Mouse (Mus musculus): ENCODE measurements at regions not wholly inside any gene's neighbourhood (a gene's known extent, or its start where the extent isn't known, plus 50 kb on each side); places are given as distances from the start of the nearest gene placed in this dataset.
A peak's percentile ranks its signal among the peaks of the same experiment; 100 is the strongest.

GRCm38 (mm10) chr1:167929729-167930341 is 240.8 kb downstream of the Lmx1a start:
- H3K27me3 ChIP-seq (ENCODE audit: control insufficient read depth, insufficient read depth, low read length) = no peaks in the 10 kb centered on the region
- peak in 1 of 2 experiments; percentile 4 for DNase-seq
- TF ChIP-seq POLR2A (IDR thresholded peaks at IDR 0.05; ENCODE audit: insufficient read depth, low read depth, low read length) (no peak), CTCF (IDR thresholded peaks at IDR 0.05) (peak; percentile 30), EP300 (IDR thresholded peaks at IDR 0.05; ENCODE audit: insufficient read depth, low read depth, low read length) (no peak)
- WGBS = 3% methylated on average over 28 of the region's 28 CpGs
- peak overlapping the region; percentile 16; the same call in 1 of the 2 replicates for H3K4me3 ChIP-seq
- no peak overlapping the region for H3K9ac ChIP-seq (ENCODE audit: low read depth, low read length)
- intact Hi-C loops (cut with DNase I) = no loop called here
- no peak overlapping the region for H3K27ac ChIP-seq
- no peaks in the 10 kb centered on the region for H3K4me1 ChIP-seq (ENCODE audit: control insufficient read depth, insufficient read depth, low read length)
- H3K36me3 ChIP-seq (ENCODE audit: control insufficient read depth, insufficient read depth, low read length) = no peaks in the 10 kb centered on the region
- no peaks in the 10 kb centered on the region for H3K79me2 ChIP-seq (replicated peaks; ENCODE audit: control insufficient read depth, insufficient read depth, low read length)

- TF ChIP-seq EP300 (IDR thresholded peaks at IDR 0.05; ENCODE audit: insufficient read depth, low read depth, low read length) (no peak), CTCF (IDR thresholded peaks at IDR 0.05) (peak; percentile 71)
- intact Hi-C loops (cut with DNase I) = no loop called here
- 40% methylated on average over 2 of the region's 2 CpGs for WGBS
- H3K4me1 ChIP-seq (ENCODE audit: control insufficient read depth, insufficient read depth, low read length) = no peaks in the 10 kb centered on the region
- no peaks in the 10 kb centered on the region for H3K79me2 ChIP-seq (replicated peaks; ENCODE audit: control insufficient read depth, insufficient read depth, low read length)
- H3K27ac ChIP-seq = no peak overlapping the region
- H3K4me3 ChIP-seq = no peak overlapping the region
- H3K9ac ChIP-seq (ENCODE audit: low read depth, low read length) = no peak overlapping the region
- H3K36me3 ChIP-seq (ENCODE audit: control insufficient read depth, insufficient read depth, low read length) = no peaks in the 10 kb centered on the region
- H3K27me3 ChIP-seq (ENCODE audit: control insufficient read depth, insufficient read depth, low read length) = no peaks in the 10 kb centered on the region
- DNase-seq = no peak
Measured at GRCm38 (mm10) chr1:167932088-167932487, 243.1 kb downstream of the Lmx1a start.

GRCm38 (mm10) chr1:167936726-167937125 is 247.7 kb downstream of the Lmx1a start:
- Histone ChIP-seq H3K27me3 (ENCODE audit: control insufficient read depth, insufficient read depth, low read length) (no peaks in the 10 kb centered on the region), H3K4me1 (ENCODE audit: control insufficient read depth, insufficient read depth, low read length) (no peaks in the 10 kb centered on the region), H3K9ac (ENCODE audit: low read depth, low read length) (no peak overlapping the region), H3K27ac (no peak overlapping the region), H3K79me2 (replicated peaks; ENCODE audit: control insufficient read depth, insufficient read depth, low read length) (no peaks in the 10 kb centered on the region), H3K36me3 (ENCODE audit: control insufficient read depth, insufficient read depth, low read length) (no peaks in the 10 kb centered on the region), H3K4me3 (no peak overlapping the region)
- WGBS = 71% methylated on average over 4 of the region's 4 CpGs
- intact Hi-C loops (cut with DNase I) = no loop called here
- TF ChIP-seq POLR2A (IDR thresholded peaks at IDR 0.05; ENCODE audit: insufficient read depth, low read depth, low read length) (no peak), CTCF (IDR thresholded peaks at IDR 0.05) (no peak), EP300 (IDR thresholded peaks at IDR 0.05; ENCODE audit: insufficient read depth, low read depth, low read length) (no peak)
- no peak for DNase-seq

GRCm38 (mm10) chr1:167938176-167938575 is 249.1 kb downstream of the Lmx1a start:
- Histone ChIP-seq H3K36me3 (ENCODE audit: control insufficient read depth, insufficient read depth, low read length) (no peaks in the 10 kb centered on the region), H3K4me1 (ENCODE audit: control insufficient read depth, insufficient read depth, low read length) (no peaks in the 10 kb centered on the region), H3K79me2 (replicated peaks; ENCODE audit: control insufficient read depth, insufficient read depth, low read length) (no peaks in the 10 kb centered on the region), H3K9ac (ENCODE audit: low read depth, low read length) (no peak overlapping the region), H3K27ac (no peak overlapping the region), H3K4me3 (no peak overlapping the region), H3K27me3 (ENCODE audit: control insufficient read depth, insufficient read depth, low read length) (no peaks in the 10 kb centered on the region)
- intact Hi-C loops (cut with DNase I) = no loop called here
- 69% methylated on average over 2 of the region's 2 CpGs for WGBS
- TF ChIP-seq POLR2A (IDR thresholded peaks at IDR 0.05; ENCODE audit: insufficient read depth, low read depth, low read length) (no peak), CTCF (IDR thresholded peaks at IDR 0.05) (no peak), EP300 (IDR thresholded peaks at IDR 0.05; ENCODE audit: insufficient read depth, low read depth, low read length) (no peak)
- DNase-seq = no peak

GRCm38 (mm10) chr1:167942037-167942470 is 253.0 kb downstream of the Lmx1a start:
- TF ChIP-seq CTCF (IDR thresholded peaks at IDR 0.05) (peak; percentile 80), EP300 (IDR thresholded peaks at IDR 0.05; ENCODE audit: insufficient read depth, low read depth, low read length) (no peak), POLR2A (IDR thresholded peaks at IDR 0.05; ENCODE audit: insufficient read depth, low read depth, low read length) (no peak)
- H3K4me1 ChIP-seq (ENCODE audit: control insufficient read depth, insufficient read depth, low read length) = no peaks in the 10 kb centered on the region
- DNase-seq = peak in 1 of 2 experiments; percentile 4
- H3K36me3 ChIP-seq (ENCODE audit: control insufficient read depth, insufficient read depth, low read length) = no peaks in the 10 kb centered on the region
- WGBS = 42% methylated on average over 8 of the region's 8 CpGs
- H3K9ac ChIP-seq (ENCODE audit: low read depth, low read length) = no peak overlapping the region
- no peak overlapping the region for H3K4me3 ChIP-seq
- H3K27ac ChIP-seq = no peak overlapping the region
- no peaks in the 10 kb centered on the region for H3K27me3 ChIP-seq (ENCODE audit: control insufficient read depth, insufficient read depth, low read length)
- H3K79me2 ChIP-seq (replicated peaks; ENCODE audit: control insufficient read depth, insufficient read depth, low read length) = no peaks in the 10 kb centered on the region
- intact Hi-C loops (cut with DNase I) = loop anchor here (1.0 to 10.0 kb wide), 3 partner anchors 273 to 1517 kb away; no protein-coding TSS in a partner anchor

- Histone ChIP-seq H3K27me3 (ENCODE audit: control insufficient read depth, insufficient read depth, low read length) (no peaks in the 10 kb centered on the region), H3K36me3 (ENCODE audit: control insufficient read depth, insufficient read depth, low read length) (no peaks in the 10 kb centered on the region), H3K27ac (no peak overlapping the region), H3K4me1 (ENCODE audit: control insufficient read depth, insufficient read depth, low read length) (no peaks in the 10 kb centered on the region), H3K9ac (ENCODE audit: low read depth, low read length) (no peak overlapping the region), H3K79me2 (replicated peaks; ENCODE audit: control insufficient read depth, insufficient read depth, low read length) (no peaks in the 10 kb centered on the region), H3K4me3 (no peak overlapping the region)
- TF ChIP-seq POLR2A (IDR thresholded peaks at IDR 0.05; ENCODE audit: insufficient read depth, low read depth, low read length) = no peak
- 59% methylated on average over 8 of the region's 8 CpGs for WGBS
- intact Hi-C loops (cut with DNase I) = loop anchor here (5.0 to 10.0 kb wide), 2 partner anchors 272 to 1409 kb away; no protein-coding TSS in a partner anchor
- no peak for DNase-seq
Measured at GRCm38 (mm10) chr1:167943121-167943520, 254.1 kb downstream of the Lmx1a start.
